ENCODE assay signal across 9 mouse cellular contexts in the genomic region with DNA sequence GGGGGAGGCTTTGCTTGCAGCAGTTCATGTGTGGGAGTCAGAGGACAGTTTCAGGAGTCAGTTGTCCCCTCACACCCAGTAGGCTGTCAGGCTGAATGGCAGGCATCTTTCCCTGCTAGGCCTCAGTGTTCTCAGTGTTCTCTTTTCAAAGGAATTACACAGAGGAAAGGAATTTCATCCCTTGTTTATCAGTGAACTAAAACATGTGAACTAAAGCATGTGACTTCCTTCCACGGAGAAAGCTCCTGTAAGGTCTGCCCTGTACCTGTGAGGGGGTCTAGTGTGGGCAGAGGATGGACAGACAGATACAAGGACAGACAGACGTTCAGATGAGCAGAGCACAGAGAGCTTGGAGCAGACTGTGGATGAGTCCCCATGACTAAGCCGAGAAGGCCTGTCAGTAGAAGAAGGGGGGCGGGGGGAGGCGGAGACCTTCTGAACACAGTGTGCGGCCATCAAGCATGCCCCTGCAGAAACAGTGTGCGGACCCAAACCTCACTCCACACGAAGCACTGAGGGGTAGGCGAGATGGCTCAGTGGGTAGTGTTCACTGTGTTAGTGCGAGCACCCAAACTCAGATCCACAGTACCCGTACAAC.
A peak's percentile ranks its signal among the peaks of the same experiment; 100 is the strongest.
DNase-seq lines count a peak whose midpoint lies in the region; ATAC-seq and TF ChIP-seq lines count a peak whose summit lies in the region.
"Had no signal": no experiment of that assay in that cellular context is flagged by ENCODE, and none has a peak within 500 bp of the region (broad histone marks: within the 10 kb centered on the region; RNA-seq: fewer than 3 reads in every experiment).

No protein-coding gene starts in this region.

- H3K4me3 ChIP-seq in kidney, embryonic 15.5 days (replicated peaks): no peak overlapping the region
- H3K4me3 ChIP-seq in intestine, postnatal 0 days (ENCODE audit: low read depth, low read length): no peak overlapping the region

- H3K27ac ChIP-seq in kidney, embryonic 15.5 days: peak overlapping the region; percentile 78
- H3K27ac ChIP-seq in intestine, postnatal 0 days (ENCODE audit: low read depth, low read length): peak overlapping the region; percentile 64

- WGBS in kidney, embryonic 15.5 days: 65% methylated on average over 11 of the region's 11 CpGs
- WGBS in intestine, postnatal 0 days: 65% methylated on average over 11 of the region's 11 CpGs

- no peaks in the 10 kb centered on the region for H3K27me3 ChIP-seq in kidney, embryonic 15.5 days
- no peaks in the 10 kb centered on the region for H3K27me3 ChIP-seq in intestine, postnatal 0 days (replicated peaks; ENCODE audit: control insufficient read depth, insufficient read depth, low read length)

- no peak overlapping the region for H3K9ac ChIP-seq in kidney, embryonic 15.5 days
- H3K9ac ChIP-seq in intestine, postnatal 0 days (ENCODE audit: low read depth, low read length): no peak overlapping the region

- no peaks in the 10 kb centered on the region for H3K36me3 ChIP-seq in kidney, embryonic 15.5 days
- no peaks in the 10 kb centered on the region for H3K36me3 ChIP-seq in intestine, postnatal 0 days (ENCODE audit: control insufficient read depth, insufficient read depth)

- no peak for TF ChIP-seq CTCF in intestine, postnatal 0 days (IDR thresholded peaks at IDR 0.05; ENCODE audit: low read depth)

- ATAC-seq in kidney, embryonic 15.5 days (replicated peaks; ENCODE audit: low FRiP score): peak; percentile 22; the same call in 1 of the 2 replicates
- peak; percentile 28; the same call in 1 of the 2 replicates for ATAC-seq in intestine, postnatal 0 days
- ATAC-seq: midbrain, embryonic 16.5 days had no signal

- H3K4me1 ChIP-seq in kidney, embryonic 15.5 days: peaks cover 24% of the 10 kb centered on the region
- H3K4me1 ChIP-seq in intestine, postnatal 0 days (replicated peaks; ENCODE audit: control insufficient read depth, insufficient read depth, low read length): peaks cover 12% of the 10 kb centered on the region

- DNase-seq in adrenal gland, adult (ENCODE audit: inconsistent age in 2 of 2, low spot score in 1 of 2): peak; percentile 62 to 87
- DNase-seq in adrenal gland, postnatal 4 days (ENCODE audit: low spot score in 2 of 2): no peak
- DNase-seq in kidney, adult 11 months: no peak
- DNase-seq in adrenal gland, postnatal 25 days: peak; percentile 27
- DNase-seq in right cerebral cortex, postnatal 36 days (ENCODE audit: low spot score in 2 of 2): no peak
- DNase-seq in spleen, adult 18-20 months: no peak

- no peaks in the 10 kb centered on the region for H3K9me3 ChIP-seq in kidney, embryonic 15.5 days (replicated peaks)
- H3K9me3 ChIP-seq in intestine, postnatal 0 days (ENCODE audit: control insufficient read depth): no peaks in the 10 kb centered on the region

- H3K4me2 ChIP-seq in kidney, embryonic 15.5 days: no peak overlapping the region
- no peak overlapping the region for H3K4me2 ChIP-seq in intestine, postnatal 0 days (replicated peaks; ENCODE audit: low read depth)

Comparison
In these comparisons a context has a peak if more than half of its experiments do, and no peak if none do; other contexts are left out.
1. DNase-seq: peak in adrenal gland, adult (2 of 2) and adrenal gland, postnatal 25 days (single experiment); none in adrenal gland, postnatal 4 days (0 of 2), kidney, adult 11 months (single experiment), right cerebral cortex, postnatal 36 days (0 of 2) and spleen, adult 18-20 months (0 of 2).